Mouse (Mus musculus): ENCODE measurements at regions not wholly inside any gene's neighbourhood (a gene's known extent, or its start where the extent isn't known, plus 50 kb on each side); places are given as distances from the start of the nearest gene placed in this dataset.

GRCm38 (mm10) chr3:81482742-81483141, 446.5 kb downstream of the Pdgfc start:
- no peak for ATAC-seq (ENCODE audit: low FRiP score, low TSS enrichment)
- Histone ChIP-seq H3K27me3 (ENCODE audit: control insufficient read depth, insufficient read depth, low read length) (no peaks in the 10 kb centered on the region), H3K4me3 (ENCODE audit: low read depth, low read length) (no peak overlapping the region), H3K9ac (ENCODE audit: low read length) (no peak overlapping the region), H3K4me2 (replicated peaks; ENCODE audit: low read depth) (no peak overlapping the region), H3K36me3 (ENCODE audit: control insufficient read depth, insufficient read depth, low read length) (no peaks in the 10 kb centered on the region), H3K4me1 (replicated peaks; ENCODE audit: control insufficient read depth, insufficient read depth) (no peaks in the 10 kb centered on the region), H3K9me3 (ENCODE audit: control insufficient read depth, low read length) (no peaks in the 10 kb centered on the region), H3K27ac (replicated peaks) (no peak overlapping the region)
- WGBS, result 65% methylated on average over 2 of the region's 2 CpGs
- no peak for TF ChIP-seq CTCF (IDR thresholded peaks at IDR 0.05; ENCODE audit: low read depth)
- no peak for TF ChIP-seq EP300 (optimal IDR thresholded peaks at IDR 0.05)
- no peak for DNase-seq (ENCODE audit: low spot score)

GRCm38 (mm10) chr3:81483363-81483762, 447.1 kb downstream of the Pdgfc start:
- no peaks in the 10 kb centered on the region for H3K4me1 ChIP-seq (replicated peaks; ENCODE audit: control insufficient read depth, insufficient read depth)
- DNase-seq (ENCODE audit: low spot score) (peak; percentile 16), ATAC-seq (ENCODE audit: low FRiP score, low TSS enrichment) (no peak)
- no peak overlapping the region for H3K4me2 ChIP-seq (replicated peaks; ENCODE audit: low read depth)
- H3K9me3 ChIP-seq (ENCODE audit: control insufficient read depth, low read length), result no peaks in the 10 kb centered on the region
- no peak overlapping the region for H3K27ac ChIP-seq (replicated peaks)
- H3K36me3 ChIP-seq (ENCODE audit: control insufficient read depth, insufficient read depth, low read length), result no peaks in the 10 kb centered on the region
- WGBS, result 58% methylated on average over 2 of the region's 2 CpGs
- H3K9ac ChIP-seq (ENCODE audit: low read length), result no peak overlapping the region
- H3K4me3 ChIP-seq (ENCODE audit: low read depth, low read length), result no peak overlapping the region
- H3K27me3 ChIP-seq (ENCODE audit: control insufficient read depth, insufficient read depth, low read length), result no peaks in the 10 kb centered on the region
- TF ChIP-seq EP300 (optimal IDR thresholded peaks at IDR 0.05), result no peak
- TF ChIP-seq CTCF (IDR thresholded peaks at IDR 0.05; ENCODE audit: low read depth), result peak; percentile 69

GRCm38 (mm10) chr3:81505316-81505715, 427.1 kb upstream of the Ctso start:
- ATAC-seq (ENCODE audit: low FRiP score, low TSS enrichment) (no peak), DNase-seq (ENCODE audit: low spot score) (no peak)
- Histone ChIP-seq H3K9ac (ENCODE audit: low read length) (no peak overlapping the region), H3K27me3 (ENCODE audit: control insufficient read depth, insufficient read depth, low read length) (no peaks in the 10 kb centered on the region), H3K9me3 (ENCODE audit: control insufficient read depth, low read length) (no peaks in the 10 kb centered on the region), H3K4me1 (replicated peaks; ENCODE audit: control insufficient read depth, insufficient read depth) (no peaks in the 10 kb centered on the region), H3K36me3 (ENCODE audit: control insufficient read depth, insufficient read depth, low read length) (no peaks in the 10 kb centered on the region), H3K4me3 (ENCODE audit: low read depth, low read length) (no peak overlapping the region), H3K27ac (replicated peaks) (no peak overlapping the region), H3K4me2 (replicated peaks; ENCODE audit: low read depth) (no peak overlapping the region)
- TF ChIP-seq CTCF (IDR thresholded peaks at IDR 0.05; ENCODE audit: low read depth) (no peak), EP300 (optimal IDR thresholded peaks at IDR 0.05) (no peak)
- 70% methylated on average over 1 of the region's 1 CpGs for WGBS

GRCm38 (mm10) chr3:81508611-81509010, 423.8 kb upstream of the Ctso start:
- H3K27me3 ChIP-seq (ENCODE audit: control insufficient read depth, insufficient read depth, low read length), result no peaks in the 10 kb centered on the region
- ATAC-seq (ENCODE audit: low FRiP score, low TSS enrichment) (no peak), DNase-seq (ENCODE audit: low spot score) (no peak)
- TF ChIP-seq EP300 (optimal IDR thresholded peaks at IDR 0.05) (no peak), CTCF (IDR thresholded peaks at IDR 0.05; ENCODE audit: low read depth) (no peak)
- H3K4me1 ChIP-seq (replicated peaks; ENCODE audit: control insufficient read depth, insufficient read depth), result no peaks in the 10 kb centered on the region
- H3K9me3 ChIP-seq (ENCODE audit: control insufficient read depth, low read length), result no peaks in the 10 kb centered on the region
- H3K4me2 ChIP-seq (replicated peaks; ENCODE audit: low read depth), result no peak overlapping the region
- no peak overlapping the region for H3K4me3 ChIP-seq (ENCODE audit: low read depth, low read length)
- H3K36me3 ChIP-seq (ENCODE audit: control insufficient read depth, insufficient read depth, low read length), result no peaks in the 10 kb centered on the region
- 25% methylated on average over 2 of the region's 2 CpGs for WGBS
- H3K27ac ChIP-seq (replicated peaks), result no peak overlapping the region
- H3K9ac ChIP-seq (ENCODE audit: low read length), result no peak overlapping the region

GRCm38 (mm10) chr3:81521804-81522203, 410.6 kb upstream of the Ctso start:
- Histone ChIP-seq H3K4me3 (ENCODE audit: low read depth, low read length) (no peak overlapping the region), H3K4me1 (replicated peaks; ENCODE audit: control insufficient read depth, insufficient read depth) (no peaks in the 10 kb centered on the region), H3K9ac (ENCODE audit: low read length) (no peak overlapping the region), H3K36me3 (ENCODE audit: control insufficient read depth, insufficient read depth, low read length) (no peaks in the 10 kb centered on the region), H3K27ac (replicated peaks) (no peak overlapping the region), H3K27me3 (ENCODE audit: control insufficient read depth, insufficient read depth, low read length) (no peaks in the 10 kb centered on the region), H3K4me2 (replicated peaks; ENCODE audit: low read depth) (no peak overlapping the region), H3K9me3 (ENCODE audit: control insufficient read depth, low read length) (no peaks in the 10 kb centered on the region)
- no peak for ATAC-seq (ENCODE audit: low FRiP score, low TSS enrichment)
- 83% methylated on average over 4 of the region's 4 CpGs for WGBS
- DNase-seq (ENCODE audit: low spot score), result no peak
- no peak for TF ChIP-seq CTCF (IDR thresholded peaks at IDR 0.05; ENCODE audit: low read depth)
- TF ChIP-seq EP300 (optimal IDR thresholded peaks at IDR 0.05), result no peak

- H3K4me2 ChIP-seq (replicated peaks; ENCODE audit: low read depth), result no peak overlapping the region
- no peak overlapping the region for H3K4me3 ChIP-seq (ENCODE audit: low read depth, low read length)
- H3K36me3 ChIP-seq (ENCODE audit: control insufficient read depth, insufficient read depth, low read length), result no peaks in the 10 kb centered on the region
- H3K4me1 ChIP-seq (replicated peaks; ENCODE audit: control insufficient read depth, insufficient read depth), result no peaks in the 10 kb centered on the region
- H3K9me3 ChIP-seq (ENCODE audit: control insufficient read depth, low read length), result no peaks in the 10 kb centered on the region
- no peak overlapping the region for H3K9ac ChIP-seq (ENCODE audit: low read length)
- no peak overlapping the region for H3K27ac ChIP-seq (replicated peaks)
- no peak for ATAC-seq (ENCODE audit: low FRiP score, low TSS enrichment)
- WGBS, result 85% methylated on average over 1 of the region's 1 CpGs
- TF ChIP-seq CTCF (IDR thresholded peaks at IDR 0.05; ENCODE audit: low read depth), result no peak
- TF ChIP-seq EP300 (optimal IDR thresholded peaks at IDR 0.05), result no peak
- no peaks in the 10 kb centered on the region for H3K27me3 ChIP-seq (ENCODE audit: control insufficient read depth, insufficient read depth, low read length)
- DNase-seq (ENCODE audit: low spot score), result no peak
Observed at GRCm38 (mm10) chr3:81530872-81531271, 401.5 kb upstream of the Ctso start.
